In the genomic region with DNA sequence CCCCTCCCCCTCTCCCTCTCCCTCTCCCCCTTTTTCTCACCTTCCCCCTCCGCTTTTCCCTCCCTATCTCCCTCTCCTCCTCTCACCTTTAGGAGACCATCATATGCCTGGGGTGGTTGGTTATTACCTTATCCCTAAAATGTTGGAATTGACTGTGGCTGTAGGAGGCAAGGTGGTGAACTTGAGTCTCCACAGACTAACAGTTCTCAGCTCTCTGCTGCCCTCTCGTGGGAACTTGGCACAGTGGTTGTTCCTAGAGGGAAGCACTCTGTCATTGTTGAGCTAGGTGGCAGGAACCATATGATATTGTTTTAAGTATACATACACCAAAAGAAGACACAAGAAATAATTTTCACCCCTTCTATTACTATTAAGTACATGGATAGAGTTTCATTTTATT, we compare ENCODE assay signal across 8 mouse cellular contexts.
DNase-seq lines count a peak whose midpoint lies in the region; ATAC-seq and TF ChIP-seq lines count a peak whose summit lies in the region.

No protein-coding gene starts in this region.

- no peak for ATAC-seq in heart, embryonic 12.5 days (ENCODE audit: insufficient number of reproducible peaks, low FRiP score)
- peak; percentile 81 for ATAC-seq in forebrain, embryonic 14.5 days
- ATAC-seq in hindbrain, embryonic 15.5 days (ENCODE audit: low FRiP score, low read depth): 0 out of 2 replicates have a peak, but pooled peaks have one; percentile 61
- ATAC-seq in stomach, postnatal 0 days (ENCODE audit: low FRiP score, low TSS enrichment): peak; percentile 49; the same call in 1 of the 2 replicates

- H3K4me1 ChIP-seq in heart, adult 2 months (ENCODE audit: control insufficient read depth, insufficient read depth, low read length): no peaks in the 10 kb centered on the region
- H3K4me1 ChIP-seq in heart, embryonic 12.5 days (replicated peaks): no peaks in the 10 kb centered on the region
- no peaks in the 10 kb centered on the region for H3K4me1 ChIP-seq in forebrain, embryonic 14.5 days (ENCODE audit: control insufficient read depth, insufficient read depth, low read length)
- H3K4me1 ChIP-seq in hindbrain, embryonic 15.5 days (replicated peaks): no peaks in the 10 kb centered on the region
- H3K4me1 ChIP-seq in stomach, postnatal 0 days (replicated peaks; ENCODE audit: control insufficient read depth, insufficient read depth): no peaks in the 10 kb centered on the region

- 3% methylated on average over 2 of the region's 2 CpGs for WGBS in heart, adult 2 months
- WGBS in heart, embryonic 12.5 days: 7% methylated on average over 2 of the region's 2 CpGs
- 10% methylated on average over 2 of the region's 2 CpGs for WGBS in forebrain, embryonic 14.5 days
- 13% methylated on average over 2 of the region's 2 CpGs for WGBS in hindbrain, embryonic 15.5 days
- 25% methylated on average over 2 of the region's 2 CpGs for WGBS in stomach, postnatal 0 days

- peak; percentile 23 to 50 for DNase-seq in heart, adult 2 months
- peak; percentile 37 for DNase-seq in c-Kit-positive CD71-positive TER-119-negative erythroid progenitor cells, embryonic 14.5 days (ENCODE audit: low read depth)
- DNase-seq in forebrain, embryonic 14.5 days (ENCODE audit: low spot score): peak; percentile 91
- DNase-seq in left cerebral cortex, adult 2 months (ENCODE audit: extremely low spot score in 1 of 2, low spot score in 2 of 2): peak; percentile 78 to 83
- peak; percentile 83 for DNase-seq in mesoderm, embryonic 11.5 days (ENCODE audit: low read depth, low spot score)
- peak; percentile 65 for DNase-seq in stomach, postnatal 0 days (ENCODE audit: low spot score)

- peak; percentile 79 for TF ChIP-seq CTCF in heart, adult 2 months (IDR thresholded peaks at IDR 0.05)
- TF ChIP-seq CTCF in left cerebral cortex, adult 2 months (IDR thresholded peaks at IDR 0.05): peak; percentile 84
- peak; percentile 87 for TF ChIP-seq CTCF in stomach, postnatal 0 days (IDR thresholded peaks at IDR 0.05; ENCODE audit: low read depth)

- H3K4me2 ChIP-seq in heart, embryonic 12.5 days: no peak overlapping the region
- H3K4me2 ChIP-seq in forebrain, embryonic 14.5 days (ENCODE audit: low read length): no peak overlapping the region
- H3K4me2 ChIP-seq in hindbrain, embryonic 15.5 days: no peak overlapping the region
- no peak overlapping the region for H3K4me2 ChIP-seq in stomach, postnatal 0 days (replicated peaks; ENCODE audit: low read depth)

- no peak for TF ChIP-seq POLR2A in heart, adult 2 months (IDR thresholded peaks at IDR 0.05; ENCODE audit: insufficient read depth, low read depth, low read length)

- H3K27me3 ChIP-seq in heart, adult 2 months (ENCODE audit: control insufficient read depth, insufficient read depth, low read length): no peaks in the 10 kb centered on the region
- H3K27me3 ChIP-seq in heart, embryonic 12.5 days (replicated peaks): no peaks in the 10 kb centered on the region
- no peaks in the 10 kb centered on the region for H3K27me3 ChIP-seq in forebrain, embryonic 14.5 days (replicated peaks; ENCODE audit: control insufficient read depth, insufficient read depth, low read length)
- no peaks in the 10 kb centered on the region for H3K27me3 ChIP-seq in hindbrain, embryonic 15.5 days
- H3K27me3 ChIP-seq in stomach, postnatal 0 days (ENCODE audit: control insufficient read depth, insufficient read depth, low read length): no peaks in the 10 kb centered on the region

- H3K9ac ChIP-seq in heart, adult 2 months (ENCODE audit: low read depth, low read length): no peak overlapping the region
- H3K9ac ChIP-seq in heart, embryonic 12.5 days: no peak overlapping the region
- H3K9ac ChIP-seq in forebrain, embryonic 14.5 days (ENCODE audit: low read length): no peak overlapping the region
- H3K9ac ChIP-seq in hindbrain, embryonic 15.5 days: no peak overlapping the region
- H3K9ac ChIP-seq in stomach, postnatal 0 days (ENCODE audit: low read length): no peak overlapping the region

- no peaks in the 10 kb centered on the region for H3K79me2 ChIP-seq in heart, adult 2 months (replicated peaks; ENCODE audit: control insufficient read depth, insufficient read depth, low read length)

- H3K36me3 ChIP-seq in heart, adult 2 months (ENCODE audit: control insufficient read depth, insufficient read depth, low read length): no peaks in the 10 kb centered on the region
- H3K36me3 ChIP-seq in heart, embryonic 12.5 days: no peaks in the 10 kb centered on the region
- H3K36me3 ChIP-seq in forebrain, embryonic 14.5 days (ENCODE audit: control insufficient read depth, insufficient read depth, low read length): no peaks in the 10 kb centered on the region
- no peaks in the 10 kb centered on the region for H3K36me3 ChIP-seq in hindbrain, embryonic 15.5 days
- H3K36me3 ChIP-seq in stomach, postnatal 0 days (ENCODE audit: control insufficient read depth, insufficient read depth, low read length): no peaks in the 10 kb centered on the region

- H3K27ac ChIP-seq in heart, adult 2 months: no peak overlapping the region
- H3K27ac ChIP-seq in heart, embryonic 12.5 days (ENCODE audit: poor library complexity, severe bottlenecking): no peak overlapping the region
- H3K27ac ChIP-seq in forebrain, embryonic 14.5 days (ENCODE audit: low read depth, low read length): no peak overlapping the region
- no peak overlapping the region for H3K27ac ChIP-seq in hindbrain, embryonic 15.5 days (replicated peaks)
- H3K27ac ChIP-seq in left cerebral cortex, adult 2 months: no peak overlapping the region
- H3K27ac ChIP-seq in stomach, postnatal 0 days (replicated peaks): no peak overlapping the region

- intact Hi-C loops in heart, adult 2 months (cut with DNase I): loop anchor here (10.0 kb wide), 1 partner anchor 312 kb away; no protein-coding TSS in a partner anchor
- intact Hi-C loops in left cerebral cortex, adult 2 months (cut with DNase I): loop anchor here (2.0 to 5.0 kb wide), 4 partner anchors 105 to 645 kb away; no protein-coding TSS in a partner anchor

- no peaks in the 10 kb centered on the region for H3K9me3 ChIP-seq in heart, embryonic 12.5 days (replicated peaks)
- no peaks in the 10 kb centered on the region for H3K9me3 ChIP-seq in forebrain, embryonic 14.5 days (replicated peaks; ENCODE audit: control insufficient read depth, low read length)
- no peaks in the 10 kb centered on the region for H3K9me3 ChIP-seq in hindbrain, embryonic 15.5 days
- H3K9me3 ChIP-seq in stomach, postnatal 0 days (ENCODE audit: control insufficient read depth, low read length): no peaks in the 10 kb centered on the region

- no peak for TF ChIP-seq EP300 in heart, adult 2 months (IDR thresholded peaks at IDR 0.05; ENCODE audit: insufficient read depth, low read depth, low read length)
- no peak for TF ChIP-seq EP300 in stomach, postnatal 0 days (optimal IDR thresholded peaks at IDR 0.05)

- H3K4me3 ChIP-seq in heart, adult 2 months: no peak overlapping the region
- H3K4me3 ChIP-seq in heart, embryonic 12.5 days: no peak overlapping the region
- no peak overlapping the region for H3K4me3 ChIP-seq in forebrain, embryonic 14.5 days (ENCODE audit: low read depth, low read length)
- H3K4me3 ChIP-seq in hindbrain, embryonic 15.5 days: no peak overlapping the region
- H3K4me3 ChIP-seq in left cerebral cortex, adult 2 months: no peak overlapping the region
- H3K4me3 ChIP-seq in stomach, postnatal 0 days (ENCODE audit: low read depth, low read length): no peak overlapping the region

Comparison
In these comparisons a context has a peak if more than half of its experiments do, and no peak if none do; other contexts are left out.
1. DNase-seq: peak in every context shown above with its lines; median percentile 91 in forebrain, embryonic 14.5 days; 83 in mesoderm, embryonic 11.5 days; 80 in left cerebral cortex, adult 2 months; 65 in stomach, postnatal 0 days; 37 in c-Kit-positive CD71-positive TER-119-negative erythroid progenitor cells, embryonic 14.5 days; 36 in heart, adult 2 months.